Mouse (Mus musculus): Measurements from ENCODE around the gene Arhgap45. TPM values are rescaled to one million over a fixed set of nuclear protein-coding genes. Genes with fewer than 3 reads are reported as not detected.

Gene Arhgap45
- polyA plus RNA-seq, 2 experiments, result 7.9 to 20.9 TPM

GRCm38 (mm10) chr10:79971183-79971497 is 45.3 kb upstream of the Arhgap45 start:
- H3K4me1 ChIP-seq (replicated peaks; ENCODE audit: control insufficient read depth in 2 of 2, insufficient read depth in 2 of 2, low read length in 1 of 2), result no peaks in the 10 kb centered on the region
- peaks cover 18% of the 10 kb centered on the region for H3K36me3 ChIP-seq (replicated peaks; ENCODE audit: control insufficient read depth, insufficient read depth, low read depth)
- no peak overlapping the region; a peak in 1 of 4 replicates for H3K4me3 ChIP-seq (ENCODE audit: insufficient read depth in 1 of 2, low read depth in 2 of 2, low read length in 2 of 2)
- H3K9me3 ChIP-seq (ENCODE audit: control insufficient read depth, low read length), result peaks cover 2% of the 10 kb centered on the region
- ATAC-seq (ENCODE audit: insufficient read depth) (no peak), DNase-seq (ENCODE audit: low read depth in 3 of 3, low spot score in 3 of 3) (no peak)
- no peak for TF ChIP-seq EP300 (IDR thresholded peaks at IDR 0.05; ENCODE audit: low read depth)
- no peak for TF ChIP-seq CTCF (IDR thresholded peaks at IDR 0.05; ENCODE audit: low read depth)
- H3K4me2 ChIP-seq (ENCODE audit: low read depth), result peak overlapping the region; percentile 28; the same call in 1 of the 2 replicates
- 4% methylated on average over 21 of the region's 21 CpGs for WGBS (ENCODE audit: insufficient replicate concordance)
- peaks cover 22% of the 10 kb centered on the region for H3K27me3 ChIP-seq (ENCODE audit: control insufficient read depth, insufficient read depth, low read length)
- no peak overlapping the region for H3K9ac ChIP-seq (replicated peaks)
- H3K27ac ChIP-seq, result no peak overlapping the region

DNA sequence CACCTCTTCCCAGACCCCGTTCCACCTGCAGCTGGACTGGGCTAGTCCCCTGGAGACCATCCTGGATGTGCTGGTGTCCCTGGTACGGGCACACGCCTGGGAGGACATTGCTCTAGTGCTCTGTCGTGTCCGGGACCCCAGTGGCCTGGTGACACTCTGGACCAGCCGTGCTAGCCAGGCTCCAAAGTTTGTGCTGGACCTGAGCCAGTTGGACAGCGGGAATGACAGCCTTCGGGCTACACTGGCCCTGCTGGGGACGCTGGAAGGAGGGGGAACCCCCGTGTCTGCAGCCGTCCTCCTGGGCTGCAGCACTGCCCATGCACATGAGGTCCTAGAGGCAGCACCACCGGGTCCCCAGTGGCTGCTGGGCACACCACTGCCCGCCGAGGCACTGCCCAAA is 43.6 kb upstream of the Arhgap45 start:
- peaks cover 22% of the 10 kb centered on the region for H3K27me3 ChIP-seq (ENCODE audit: control insufficient read depth, insufficient read depth, low read length)
- H3K4me2 ChIP-seq (ENCODE audit: low read depth), result no peak overlapping the region
- no peak overlapping the region for H3K9ac ChIP-seq (replicated peaks)
- no peak for DNase-seq (ENCODE audit: low read depth in 3 of 3, low spot score in 3 of 3)
- H3K27ac ChIP-seq, result no peak overlapping the region
- TF ChIP-seq CTCF (IDR thresholded peaks at IDR 0.05; ENCODE audit: low read depth), result no peak
- no peak for ATAC-seq (ENCODE audit: insufficient read depth)
- WGBS (ENCODE audit: insufficient replicate concordance), result 53% methylated on average over 14 of the region's 14 CpGs
- no peak overlapping the region for H3K4me3 ChIP-seq (ENCODE audit: insufficient read depth in 1 of 2, low read depth in 2 of 2, low read length in 2 of 2)
- H3K36me3 ChIP-seq (replicated peaks; ENCODE audit: control insufficient read depth, insufficient read depth, low read depth), result peaks cover 26% of the 10 kb centered on the region
- H3K9me3 ChIP-seq (ENCODE audit: control insufficient read depth, low read length), result peaks cover 13% of the 10 kb centered on the region
- H3K4me1 ChIP-seq (replicated peaks; ENCODE audit: control insufficient read depth in 2 of 2, insufficient read depth in 2 of 2, low read length in 1 of 2), result no peaks in the 10 kb centered on the region

DNA sequence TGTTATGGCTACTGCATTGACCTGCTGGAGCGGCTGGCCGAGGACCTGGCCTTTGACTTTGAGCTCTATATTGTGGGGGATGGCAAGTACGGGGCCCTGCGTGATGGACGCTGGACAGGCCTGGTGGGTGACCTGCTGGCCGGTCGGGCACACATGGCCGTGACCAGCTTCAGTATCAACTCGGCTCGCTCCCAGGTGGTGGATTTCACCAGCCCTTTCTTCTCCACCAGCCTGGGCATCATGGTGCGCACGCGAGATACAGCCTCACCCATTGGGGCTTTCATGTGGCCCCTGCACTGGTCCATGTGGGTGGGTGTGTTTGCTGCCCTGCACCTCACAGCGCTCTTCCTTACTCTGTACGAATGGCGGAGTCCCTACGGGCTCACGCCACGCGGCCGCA is 42.4 kb upstream of the Arhgap45 start:
- Histone ChIP-seq H3K27me3 (ENCODE audit: control insufficient read depth, insufficient read depth, low read length) (peaks cover 22% of the 10 kb centered on the region), H3K9me3 (ENCODE audit: control insufficient read depth, low read length) (peaks cover 13% of the 10 kb centered on the region), H3K36me3 (replicated peaks; ENCODE audit: control insufficient read depth, insufficient read depth, low read depth) (peaks cover 35% of the 10 kb centered on the region), H3K9ac (replicated peaks) (no peak overlapping the region), H3K4me1 (replicated peaks; ENCODE audit: control insufficient read depth in 2 of 2, insufficient read depth in 2 of 2, low read length in 1 of 2) (no peaks in the 10 kb centered on the region), H3K27ac (no peak overlapping the region), H3K4me2 (ENCODE audit: low read depth) (no peak overlapping the region), H3K4me3 (ENCODE audit: insufficient read depth in 1 of 2, low read depth in 2 of 2, low read length in 2 of 2) (no peak overlapping the region)
- no peak for TF ChIP-seq EP300 (IDR thresholded peaks at IDR 0.05; ENCODE audit: low read depth)
- no peak for TF ChIP-seq CTCF (IDR thresholded peaks at IDR 0.05; ENCODE audit: low read depth)
- 90% methylated on average over 21 of the region's 21 CpGs for WGBS (ENCODE audit: insufficient replicate concordance)
- ATAC-seq (ENCODE audit: insufficient read depth) (no peak), DNase-seq (ENCODE audit: low read depth in 3 of 3, low spot score in 3 of 3) (no peak)

GRCm38 (mm10) chr10:79974668-79975067 is 41.8 kb upstream of the Arhgap45 start:
- peaks cover 22% of the 10 kb centered on the region for H3K27me3 ChIP-seq (ENCODE audit: control insufficient read depth, insufficient read depth, low read length)
- no peak overlapping the region for H3K4me3 ChIP-seq (ENCODE audit: insufficient read depth in 1 of 2, low read depth in 2 of 2, low read length in 2 of 2)
- TF ChIP-seq CTCF (IDR thresholded peaks at IDR 0.05; ENCODE audit: low read depth) (no peak), EP300 (IDR thresholded peaks at IDR 0.05; ENCODE audit: low read depth) (no peak)
- no peaks in the 10 kb centered on the region for H3K4me1 ChIP-seq (replicated peaks; ENCODE audit: control insufficient read depth in 2 of 2, insufficient read depth in 2 of 2, low read length in 1 of 2)
- H3K27ac ChIP-seq, result no peak overlapping the region
- H3K9ac ChIP-seq (replicated peaks), result no peak overlapping the region
- DNase-seq (ENCODE audit: low read depth in 3 of 3, low spot score in 3 of 3), result no peak
- 66% methylated on average over 8 of the region's 8 CpGs for WGBS (ENCODE audit: insufficient replicate concordance)
- no peak overlapping the region for H3K4me2 ChIP-seq (ENCODE audit: low read depth)
- H3K9me3 ChIP-seq (ENCODE audit: control insufficient read depth, low read length), result peaks cover 13% of the 10 kb centered on the region
- no peak for ATAC-seq (ENCODE audit: insufficient read depth)
- H3K36me3 ChIP-seq (replicated peaks; ENCODE audit: control insufficient read depth, insufficient read depth, low read depth), result peaks cover 37% of the 10 kb centered on the region

- ATAC-seq (ENCODE audit: insufficient read depth) (no peak), DNase-seq (ENCODE audit: low read depth in 3 of 3, low spot score in 3 of 3) (no peak)
- Histone ChIP-seq H3K9me3 (ENCODE audit: control insufficient read depth, low read length) (peaks cover 13% of the 10 kb centered on the region), H3K9ac (replicated peaks) (no peak overlapping the region), H3K4me3 (ENCODE audit: insufficient read depth in 1 of 2, low read depth in 2 of 2, low read length in 2 of 2) (no peak overlapping the region), H3K4me1 (replicated peaks; ENCODE audit: control insufficient read depth in 2 of 2, insufficient read depth in 2 of 2, low read length in 1 of 2) (no peaks in the 10 kb centered on the region), H3K4me2 (ENCODE audit: low read depth) (no peak overlapping the region), H3K27ac (no peak overlapping the region), H3K36me3 (replicated peaks; ENCODE audit: control insufficient read depth, insufficient read depth, low read depth) (peaks cover 37% of the 10 kb centered on the region), H3K27me3 (ENCODE audit: control insufficient read depth, insufficient read depth, low read length) (peaks cover 9% of the 10 kb centered on the region)
- 88% methylated on average over 28 of the region's 28 CpGs for WGBS (ENCODE audit: insufficient replicate concordance)
- no peak for TF ChIP-seq EP300 (IDR thresholded peaks at IDR 0.05; ENCODE audit: low read depth)
- no peak for TF ChIP-seq CTCF (IDR thresholded peaks at IDR 0.05; ENCODE audit: low read depth)
Measured at GRCm38 (mm10) chr10:79976071-79976721, 40.3 kb upstream of the Arhgap45 start.

Data from liver, embryonic 14.5 days (tissue).